Mouse (Mus musculus): ENCODE data around the gene Ift43. TPM values are rescaled to one million over a fixed set of nuclear protein-coding genes. Genes with fewer than 3 reads are reported as not detected.
A peak's percentile ranks its signal among the peaks of the same experiment; 100 is the strongest.

The Ift43 gene
- polyA plus RNA-seq, 3 experiments from 2014 or later, result 5.0 to 7.1 (median 6.8) TPM

- ATAC-seq, result peak; percentile 63
Observed at GRCm38 (mm10) chr12:86078553-86079201, 3.7 kb upstream of the Ift43 start, which contains the start of gene Tgfb3. TSS of gene Tgfb3 (minus strand) at chr12:86079041.

GRCm38 (mm10) chr12:86079202-86079667 lies 3.1 kb upstream of the Ift43 start:
- peak; percentile 77 for ATAC-seq

- ATAC-seq, result no peak
Observed at GRCm38 (mm10) chr12:86085873-86086272, 3.5 kb downstream of the Ift43 start.

- no peak for ATAC-seq
Observed at GRCm38 (mm10) chr12:86086550-86086949, 4.2 kb downstream of the Ift43 start.

GRCm38 (mm10) chr12:86088042-86088441 lies 5.7 kb downstream of the Ift43 start:
- ATAC-seq, result no peak

- no peak for ATAC-seq
Observed at GRCm38 (mm10) chr12:86090764-86091163, 8.4 kb downstream of the Ift43 start.

GRCm38 (mm10) chr12:86091601-86092132 lies 9.3 kb downstream of the Ift43 start:
- ATAC-seq, result no peak

GRCm38 (mm10) chr12:86094075-86094474 lies 11.7 kb downstream of the Ift43 start:
- ATAC-seq, result no peak

GRCm38 (mm10) chr12:86095806-86096205 lies 13.5 kb downstream of the Ift43 start:
- no peak for ATAC-seq

- no peak for ATAC-seq
Observed at GRCm38 (mm10) chr12:86097781-86098180, 15.4 kb downstream of the Ift43 start.

- ATAC-seq, result no peak
Observed at GRCm38 (mm10) chr12:86100711-86101110, 18.4 kb downstream of the Ift43 start.

GRCm38 (mm10) chr12:86102686-86103085 lies 20.3 kb downstream of the Ift43 start:
- ATAC-seq, result no peak

GRCm38 (mm10) chr12:86103391-86103790 lies 21.1 kb downstream of the Ift43 start:
- ATAC-seq, result no peak

- no peak for ATAC-seq
Observed at GRCm38 (mm10) chr12:86103852-86104251, 21.5 kb downstream of the Ift43 start.

- no peak for ATAC-seq
Observed at GRCm38 (mm10) chr12:86104297-86104696, 22.0 kb downstream of the Ift43 start.

GRCm38 (mm10) chr12:86105546-86105945 lies 23.2 kb downstream of the Ift43 start:
- ATAC-seq, result no peak

- no peak for ATAC-seq
Observed at GRCm38 (mm10) chr12:86106086-86106485, 23.7 kb downstream of the Ift43 start.

- no peak for ATAC-seq
Observed at GRCm38 (mm10) chr12:86107645-86108044, 25.3 kb downstream of the Ift43 start.

GRCm38 (mm10) chr12:86109531-86109930 lies 27.2 kb downstream of the Ift43 start:
- ATAC-seq, result no peak

GRCm38 (mm10) chr12:86110637-86111036 lies 28.3 kb downstream of the Ift43 start:
- no peak for ATAC-seq

GRCm38 (mm10) chr12:86116295-86116835 lies 34.0 kb downstream of the Ift43 start:
- ATAC-seq, result no peak

GRCm38 (mm10) chr12:86124016-86124415 lies 41.7 kb downstream of the Ift43 start:
- ATAC-seq, result no peak

- no peak for ATAC-seq
Observed at GRCm38 (mm10) chr12:86128122-86128521, 45.8 kb downstream of the Ift43 start.

GRCm38 (mm10) chr12:86129005-86129404 lies 46.7 kb downstream of the Ift43 start:
- no peak for ATAC-seq

Measured in inflammation-experienced regulatory T-cells, adult 6 months (primary cell).